Mouse (Mus musculus) small intestine, adult 2 months (tissue): ENCODE results near the gene Slc19a1. TPM values are rescaled to one million over a fixed set of nuclear protein-coding genes. Genes with fewer than 3 reads are reported as not detected.

Source experiments
- H3K27ac ChIP-seq: fragments of 200-500 bp; 2 replicates; pipeline ENCODE4 v1.5.1; 2012; ENCODE audit warnings: low read depth, low read length, control low read depth, inconsistent platforms; ENCODE audit not compliant: insufficient read depth
- H3K27me3 ChIP-seq: fragments of 200-500 bp; 2 replicates; pipeline ENCODE4 v1.6.1; 2012; ENCODE audit warnings: mild to moderate bottlenecking, moderate library complexity, low read length, inconsistent platforms; ENCODE audit not compliant: control insufficient read depth, insufficient read depth
- H3K36me3 ChIP-seq: fragments of 200-500 bp; 2 replicates; pipeline ENCODE4 v1.6.1; 2012; ENCODE audit warnings: mild to moderate bottlenecking, low read length, control low read depth, inconsistent platforms; ENCODE audit not compliant: control insufficient read depth, insufficient read depth
- H3K4me1 ChIP-seq: fragments of 200-500 bp; 2 replicates; pipeline ENCODE4 v1.6.1; 2012; ENCODE audit warnings: low read length, inconsistent platforms, mixed read lengths; ENCODE audit not compliant: control insufficient read depth, insufficient read depth, insufficient read length
- H3K4me3 ChIP-seq: fragments of 200-500 bp; 2 replicates; pipeline ENCODE4 v1.5.1; 2012; ENCODE audit warnings: low read depth, mild to moderate bottlenecking, control low read depth, inconsistent platforms, low read length, moderate library complexity
- CTCF ChIP-seq: fragments of 200-500 bp; IDR thresholded peaks from 2 replicates; pipeline ENCODE4 v1.5.1; 2012; ENCODE audit warnings: low read depth, mild to moderate bottlenecking, control low read depth, inconsistent platforms, low read length, moderate library complexity, mixed read lengths; ENCODE audit not compliant: insufficient replicate concordance, insufficient read length; ENCODE audit errors: extremely low read depth
- POLR2A ChIP-seq: fragments of 200-500 bp; IDR thresholded peaks from 2 replicates; pipeline ENCODE4 v1.6.1; 2012; ENCODE audit warnings: low read depth, mild to moderate bottlenecking, control low read depth, inconsistent platforms, low read length, moderate library complexity
- WGBS: fragments of 180-500 bp; shearing (Covaris S2); methylation state at CpG from one replicate; pipeline ENCODE4 v1.1.7; 2018; 5-methylcytosine and 5-hydroxymethylcytosine counted together
- polyA plus RNA-seq: library from polyadenylated mRNA; depleted of rRNA; stranded (reverse); fragments of >200 nt; gene quantifications from 2 replicates; pipeline ENCODE4 v1.2.3, GENCODE M21; 2012

Slc19a1 gene
- polyA plus RNA-seq, 1 experiment = 44.6 TPM

- no peaks in the 10 kb centered on the region for H3K36me3 ChIP-seq
- H3K27ac ChIP-seq = no peak overlapping the region
- 93% methylated on average over 3 of the region's 3 CpGs for WGBS
These were observed 23.3 kb upstream of the Slc19a1 start for GRCm38 (mm10) chr10:77008698-77009097.

GRCm38 (mm10) chr10:77011681-77012080, 20.4 kb upstream of the Slc19a1 start:
- Histone ChIP-seq H3K4me3 (no peak overlapping the region), H3K4me1 (no peaks in the 10 kb centered on the region), H3K27ac (no peak overlapping the region), H3K36me3 (no peaks in the 10 kb centered on the region), H3K27me3 (no peaks in the 10 kb centered on the region)
- 49% methylated on average over 4 of the region's 4 CpGs for WGBS
- TF ChIP-seq POLR2A (no peak), CTCF (no peak)

More at GRCm38 (mm10) chr10:77008698-77009097, 23.3 kb upstream of the Slc19a1 start:
- no peak overlapping the region for H3K4me3 ChIP-seq
- TF ChIP-seq CTCF (no peak), POLR2A (no peak)
- no peaks in the 10 kb centered on the region for H3K4me1 ChIP-seq
- no peaks in the 10 kb centered on the region for H3K27me3 ChIP-seq

GRCm38 (mm10) chr10:77016080-77016479, 16.0 kb upstream of the Slc19a1 start:
- H3K4me1 ChIP-seq = peaks cover 9% of the 10 kb centered on the region
- H3K27ac ChIP-seq = no peak overlapping the region
- H3K27me3 ChIP-seq = no peaks in the 10 kb centered on the region
- TF ChIP-seq POLR2A (no peak), CTCF (no peak)
- WGBS = 91% methylated on average over 7 of the region's 7 CpGs
- H3K36me3 ChIP-seq = no peaks in the 10 kb centered on the region
- H3K4me3 ChIP-seq = no peak overlapping the region

GRCm38 (mm10) chr10:77016499-77016898, 15.5 kb upstream of the Slc19a1 start:
- TF ChIP-seq POLR2A (no peak), CTCF (no peak)
- WGBS = 85% methylated on average over 8 of the region's 8 CpGs
- no peaks in the 10 kb centered on the region for H3K27me3 ChIP-seq
- no peak overlapping the region for H3K4me3 ChIP-seq
- H3K27ac ChIP-seq = no peak overlapping the region
- peaks cover 9% of the 10 kb centered on the region for H3K4me1 ChIP-seq
- H3K36me3 ChIP-seq = no peaks in the 10 kb centered on the region

- WGBS = 68% methylated on average over 2 of the region's 2 CpGs
- TF ChIP-seq POLR2A (no peak), CTCF (no peak)
- H3K4me1 ChIP-seq = peaks cover 13% of the 10 kb centered on the region
These were observed 15.0 kb upstream of the Slc19a1 start for GRCm38 (mm10) chr10:77017061-77017460.

GRCm38 (mm10) chr10:77017662-77018061, 14.4 kb upstream of the Slc19a1 start:
- H3K36me3 ChIP-seq = no peaks in the 10 kb centered on the region
- TF ChIP-seq POLR2A (no peak), CTCF (peak; percentile 32; the same call in 1 of the 2 replicates)
- peaks cover 15% of the 10 kb centered on the region for H3K4me1 ChIP-seq
- 26% methylated on average over 9 of the region's 9 CpGs for WGBS
- H3K4me3 ChIP-seq = no peak overlapping the region
- H3K27me3 ChIP-seq = no peaks in the 10 kb centered on the region
- peak overlapping the region; percentile 48; the same call in 1 of the 2 replicates for H3K27ac ChIP-seq

More at GRCm38 (mm10) chr10:77017061-77017460, 15.0 kb upstream of the Slc19a1 start:
- H3K36me3 ChIP-seq = no peaks in the 10 kb centered on the region
- H3K27me3 ChIP-seq = no peaks in the 10 kb centered on the region
- H3K27ac ChIP-seq = no peak overlapping the region
- no peak overlapping the region for H3K4me3 ChIP-seq

GRCm38 (mm10) chr10:77021399-77022052, 10.5 kb upstream of the Slc19a1 start:
- H3K36me3 ChIP-seq = no peaks in the 10 kb centered on the region
- H3K27ac ChIP-seq = peak overlapping the region; percentile 50
- WGBS = 23% methylated on average over 17 of the region's 17 CpGs
- H3K27me3 ChIP-seq = no peaks in the 10 kb centered on the region; the same call in 1 of the 2 replicates
- peaks cover 29% of the 10 kb centered on the region for H3K4me1 ChIP-seq
- no peak overlapping the region; the same call in 1 of the 2 replicates for H3K4me3 ChIP-seq
- TF ChIP-seq POLR2A = no peak
- TF ChIP-seq CTCF = peak; percentile 98; the same call in 1 of the 2 replicates
